Mouse (Mus musculus) embryonic fibroblast, embryonic 13.5 days (primary cell): ENCODE results near the gene Sfrp4. TPM values are rescaled to one million over a fixed set of nuclear protein-coding genes. Genes with fewer than 3 reads are reported as not detected.
"Not testable (repeated sequence)": the region's sequence is repeated elsewhere in the genome, so short reads cannot be mapped to it uniquely, and the experiment has no call there.

Experiments
- H3K27ac ChIP-seq: 2 replicates; pipeline ENCODE4 v1.5.1; 2012; ENCODE audit warnings: low read length, control low read depth, inconsistent platforms; ENCODE audit not compliant: insufficient read depth
- H3K4me1 ChIP-seq: 2 replicates; pipeline ENCODE4 v1.6.1; 2011; ENCODE audit warnings: low read length; ENCODE audit not compliant: control insufficient read depth, insufficient read depth
- H3K4me3 ChIP-seq: 2 replicates; pipeline ENCODE4 v1.5.1; 2011; ENCODE audit warnings: mild to moderate bottlenecking, control low read depth, low read length; ENCODE audit not compliant: insufficient read depth
- CTCF ChIP-seq: IDR thresholded peaks from 2 replicates; pipeline ENCODE4 v1.5.1; 2011; ENCODE audit warnings: mild to moderate bottlenecking, control low read depth, low read length, moderate library complexity, borderline replicate concordance; ENCODE audit not compliant: insufficient read depth
- POLR2A ChIP-seq: IDR thresholded peaks from 2 replicates; pipeline ENCODE4 v1.6.1; 2011; ENCODE audit warnings: low read depth, mild to moderate bottlenecking, control low read depth, low read length, moderate library complexity
- polyA plus RNA-seq: library from polyadenylated mRNA; stranded (reverse); fragments of >200 nt; gene quantifications from 2 replicates; pipeline ENCODE4 v1.2.4, GENCODE M21; 2011; ENCODE audit warnings: low read depth; ENCODE audit not compliant: missing spikeins, insufficient read length

Sfrp4 gene
- 1.5 TPM in 2 replicates for polyA plus RNA-seq

GRCm38 (mm10) chr13:19622573-19623227 lies at the start of gene Sfrp4:
Gene Sfrp4 (plus strand): TSS chr13:19623104.
- Histone ChIP-seq H3K4me3 (peak within 1 kb of the TSS; percentile 23), H3K4me1 (peaks cover 3% of the 10 kb centered on the region; the same call in 1 of the 2 replicates), H3K27ac (no peak within 1 kb of the TSS)
- TF ChIP-seq POLR2A = no peak
- TF ChIP-seq CTCF = peak; percentile 33; the same call in 1 of the 2 replicates

GRCm38 (mm10) chr13:19574723-19575122 lies 48.2 kb upstream of the Sfrp4 start:
- not testable (repeated sequence) for H3K4me1 ChIP-seq, H3K27ac ChIP-seq, H3K4me3 ChIP-seq

- Histone ChIP-seq H3K4me1 (no peaks in the 10 kb centered on the region), H3K27ac (no peak overlapping the region), H3K4me3 (no peak overlapping the region)
- TF ChIP-seq CTCF (no peak), POLR2A (no peak)
Measured at GRCm38 (mm10) chr13:19575947-19576346, 47.0 kb upstream of the Sfrp4 start.

- H3K4me1 ChIP-seq = no peaks in the 10 kb centered on the region
- TF ChIP-seq POLR2A = no peak
- no peak for TF ChIP-seq CTCF
Measured at GRCm38 (mm10) chr13:19590996-19591759, 31.7 kb upstream of the Sfrp4 start.

GRCm38 (mm10) chr13:19595141-19595540 lies 27.8 kb upstream of the Sfrp4 start:
- no peak for TF ChIP-seq CTCF
- no peak for TF ChIP-seq POLR2A
- no peak overlapping the region for H3K27ac ChIP-seq
- no peak overlapping the region for H3K4me3 ChIP-seq
- no peaks in the 10 kb centered on the region for H3K4me1 ChIP-seq

More at GRCm38 (mm10) chr13:19590996-19591759, 31.7 kb upstream of the Sfrp4 start:
- H3K27ac ChIP-seq = no peak overlapping the region
- H3K4me3 ChIP-seq = no peak overlapping the region

GRCm38 (mm10) chr13:19599242-19599641 lies 23.7 kb upstream of the Sfrp4 start:
- Histone ChIP-seq H3K4me1 (no peaks in the 10 kb centered on the region), H3K27ac (no peak overlapping the region), H3K4me3 (no peak overlapping the region)
- TF ChIP-seq POLR2A (no peak), CTCF (no peak)

- Histone ChIP-seq H3K4me3 (no peak overlapping the region), H3K4me1 (no peaks in the 10 kb centered on the region), H3K27ac (no peak overlapping the region)
- TF ChIP-seq POLR2A = no peak
- TF ChIP-seq CTCF = no peak
Measured at GRCm38 (mm10) chr13:19602531-19602930, 20.4 kb upstream of the Sfrp4 start.

GRCm38 (mm10) chr13:19603719-19604118 lies 19.2 kb upstream of the Sfrp4 start:
- Histone ChIP-seq H3K4me3 (no peak overlapping the region), H3K27ac (no peak overlapping the region), H3K4me1 (no peaks in the 10 kb centered on the region)
- no peak for TF ChIP-seq POLR2A
- no peak for TF ChIP-seq CTCF

GRCm38 (mm10) chr13:19604916-19605315 lies 18.0 kb upstream of the Sfrp4 start:
- TF ChIP-seq CTCF = no peak
- TF ChIP-seq POLR2A = no peak
- H3K27ac ChIP-seq = no peak overlapping the region
- H3K4me3 ChIP-seq = no peak overlapping the region
- no peaks in the 10 kb centered on the region for H3K4me1 ChIP-seq

GRCm38 (mm10) chr13:19608120-19608519 lies 14.8 kb upstream of the Sfrp4 start:
- no peaks in the 10 kb centered on the region for H3K4me1 ChIP-seq
- no peak for TF ChIP-seq CTCF
- TF ChIP-seq POLR2A = no peak
- no peak overlapping the region for H3K27ac ChIP-seq
- H3K4me3 ChIP-seq = no peak overlapping the region

GRCm38 (mm10) chr13:19612348-19612747 lies 10.6 kb upstream of the Sfrp4 start:
- no peak overlapping the region for H3K27ac ChIP-seq
- no peak overlapping the region for H3K4me3 ChIP-seq
- TF ChIP-seq CTCF = no peak
- no peak for TF ChIP-seq POLR2A
- no peaks in the 10 kb centered on the region for H3K4me1 ChIP-seq
